Mouse (Mus musculus) right cerebral cortex, postnatal 36 days (tissue): ENCODE measurements around the gene Taz.

ENCODE experiments used
- DNase-seq, 2 experiments: peaks; one replicate each; pipeline ENCODE4 v3.0.0; 2022; ENCODE audit warnings: low spot score in 2 of 2, mixed read lengths in 1 of 2

Gene Taz

DNA sequence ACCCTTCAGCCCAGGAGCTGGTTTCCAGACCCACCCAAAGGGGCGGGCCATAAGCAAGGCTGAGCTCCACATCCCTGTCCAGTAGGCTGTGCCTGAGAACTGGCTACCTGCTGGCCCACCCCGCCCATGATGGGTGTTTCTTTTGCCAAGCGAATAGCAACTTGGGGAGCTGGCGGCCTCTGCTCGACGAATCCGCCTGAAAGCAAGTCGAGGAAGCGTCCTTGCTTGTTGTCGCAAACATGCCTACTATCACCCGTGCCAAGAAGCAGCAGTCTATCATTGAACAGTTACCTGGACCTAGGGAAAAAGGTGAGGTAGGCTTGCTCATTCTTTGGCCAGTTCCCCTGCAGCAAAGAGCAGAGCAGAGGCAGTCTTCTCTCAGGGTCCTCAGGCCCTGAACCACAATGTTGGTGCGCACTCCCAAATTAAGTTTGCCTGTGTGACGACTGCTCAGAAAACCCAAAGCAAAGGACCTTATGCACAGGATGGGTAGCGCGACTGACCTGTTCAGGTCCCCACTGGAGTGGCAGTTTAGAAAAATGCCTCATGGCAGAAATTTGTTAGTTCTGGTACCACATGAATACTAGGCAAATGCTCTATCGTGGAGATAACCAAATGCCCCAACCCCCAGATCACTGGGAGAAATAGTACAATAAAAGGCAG, at the start of gene Taz, which contains the start of gene Dnase1l1:
Gene Taz, plus strand, starts transcription at position 181 of the 663 bp plus-strand sequence.
Gene Dnase1l1, minus strand, starts transcription at position 606 of the 663 bp plus-strand sequence.
- DNase-seq = peak; percentile 25 to 53

DNA sequence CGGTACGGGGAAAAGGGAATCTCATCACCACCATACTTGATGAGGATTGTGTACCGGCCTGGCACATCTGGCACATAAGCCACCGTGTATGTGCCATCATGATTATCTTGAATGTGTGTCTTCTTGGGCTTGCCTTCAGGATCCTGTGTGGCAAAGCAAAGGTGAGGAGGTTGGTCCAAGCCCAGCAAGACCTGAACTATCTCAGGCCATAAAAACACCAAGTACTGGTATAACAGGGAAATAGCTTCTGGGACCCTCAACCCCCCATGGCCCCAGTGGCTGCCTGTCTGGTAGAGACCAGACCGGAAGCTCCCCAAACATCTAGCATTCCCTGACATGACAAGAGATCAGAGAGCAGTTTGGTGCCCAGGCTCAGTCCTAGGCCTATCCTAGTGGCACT, 48.5 kb upstream of the Taz start:
- DNase-seq = no peak

DNA sequence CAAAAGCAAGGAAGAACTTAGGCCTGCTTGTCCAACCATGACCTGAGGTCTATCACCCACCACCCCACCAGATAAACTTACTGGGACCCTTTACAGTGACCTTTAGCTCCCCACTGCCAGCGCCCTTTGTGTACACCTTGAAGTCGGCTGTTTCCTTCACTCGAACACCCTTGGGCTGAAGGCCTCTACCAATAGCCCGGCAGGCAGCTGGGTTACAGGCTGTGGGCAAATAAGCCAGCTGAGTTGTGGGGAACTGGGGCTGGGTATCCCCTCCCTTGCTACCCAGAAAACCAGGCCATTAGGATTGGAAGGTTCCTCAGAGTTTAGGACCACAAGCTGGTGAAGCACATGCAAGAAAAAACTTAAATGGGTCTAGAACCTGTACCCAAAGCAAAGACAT, 41.4 kb upstream of the Taz start:
- DNase-seq = no peak

DNA sequence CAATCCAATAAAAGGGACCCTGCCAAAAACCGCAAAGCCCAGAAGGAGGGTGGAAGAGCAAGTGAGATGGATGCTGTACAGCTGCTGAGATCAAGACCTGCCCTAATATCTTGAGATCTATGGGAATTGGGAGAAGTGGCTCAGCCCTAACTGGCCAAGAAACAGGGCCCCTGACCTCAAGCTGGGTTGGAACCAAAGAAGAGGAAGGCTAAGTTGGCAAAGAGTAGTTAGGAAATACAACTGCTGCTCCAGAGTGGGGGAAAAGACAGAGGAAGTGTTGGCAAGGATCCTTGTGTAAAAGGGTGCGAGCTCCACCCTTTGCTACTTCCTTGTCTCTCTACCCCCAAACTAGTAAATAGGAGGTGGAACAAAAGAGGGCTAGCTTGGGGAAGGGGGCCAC, 38.3 kb upstream of the Taz start:
- DNase-seq = no peak

DNA sequence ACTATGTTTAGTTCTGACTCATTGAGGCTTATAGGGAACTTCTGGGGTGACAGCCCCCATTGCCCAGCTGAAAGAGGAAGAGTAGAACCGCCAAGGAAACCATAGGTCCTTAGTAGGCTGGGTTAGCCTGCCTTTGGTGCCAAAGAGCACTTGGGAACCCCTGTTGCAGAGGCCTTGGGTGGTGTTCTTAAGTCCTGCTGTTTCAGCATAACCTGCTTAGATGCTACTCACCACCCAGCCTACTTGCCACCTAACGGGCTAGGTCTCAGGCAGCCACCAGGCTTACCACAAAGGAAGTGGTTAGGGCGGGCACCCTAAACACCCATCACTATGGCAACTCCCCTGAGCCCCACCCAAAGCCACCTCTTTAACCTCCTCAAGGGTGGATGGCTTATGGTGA, 37.9 kb upstream of the Taz start:
- no peak for DNase-seq

DNA sequence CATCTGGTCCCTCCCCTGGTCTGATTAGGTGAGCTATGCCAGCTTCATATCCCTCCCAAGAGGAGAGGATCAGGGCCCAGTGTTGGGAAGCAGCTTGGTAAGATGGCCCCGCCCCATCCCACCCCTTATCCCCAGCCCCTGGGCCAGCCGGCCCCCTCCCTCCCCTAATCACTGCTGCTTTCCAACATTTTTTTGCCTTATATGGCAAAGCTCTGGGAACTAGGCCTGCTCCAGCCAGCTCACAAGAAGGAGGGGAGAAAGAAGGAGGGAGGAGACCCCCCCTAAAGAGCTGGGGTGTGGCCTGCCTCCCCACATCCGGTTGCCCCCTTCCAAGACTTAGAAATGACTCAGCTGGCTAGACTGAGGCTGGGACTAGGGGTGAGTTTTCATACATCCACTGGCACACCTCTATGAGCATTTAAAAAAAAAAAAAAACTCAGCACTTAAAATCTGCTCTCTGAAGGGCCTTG, 37.1 kb upstream of the Taz start:
- no peak for DNase-seq

DNA sequence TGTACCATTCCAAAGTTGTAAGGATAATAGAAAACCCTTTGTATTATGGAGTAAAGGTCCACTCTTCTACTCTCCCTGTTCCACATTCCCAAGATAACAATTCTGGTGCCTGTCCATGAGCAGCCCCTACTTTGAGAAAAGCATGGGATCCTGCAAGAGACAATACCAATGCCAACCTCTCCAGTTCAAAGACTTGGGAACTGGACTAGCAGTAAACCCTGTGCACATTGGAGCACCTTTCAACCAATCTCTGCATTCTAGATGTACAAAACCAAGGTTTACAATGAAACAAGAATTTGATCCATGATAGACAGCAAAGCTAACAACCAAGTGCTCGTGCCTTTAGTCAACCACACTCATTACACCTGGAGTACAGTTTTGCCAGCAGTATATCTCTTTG, 36.6 kb upstream of the Taz start:
- no peak for DNase-seq

DNA sequence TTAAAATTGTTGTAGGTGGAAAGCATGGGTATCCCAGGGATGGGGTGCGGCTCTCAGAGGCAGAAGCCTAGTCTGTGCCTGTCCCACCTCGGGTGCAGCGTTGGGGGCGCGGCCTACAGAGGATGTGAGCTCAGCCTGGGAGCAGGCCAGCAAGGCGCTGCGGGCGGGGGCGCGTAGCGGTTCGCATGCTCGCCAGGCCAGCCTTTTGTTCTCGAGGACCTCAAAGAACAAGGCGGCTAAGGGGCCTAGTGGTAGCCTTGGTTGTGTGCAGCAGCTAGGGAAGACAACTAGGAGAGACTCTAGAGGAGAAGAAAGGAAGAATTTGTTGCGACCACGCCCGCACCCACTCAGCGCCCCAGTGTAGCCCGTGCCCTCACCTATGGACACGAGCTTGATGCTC, 36.0 kb upstream of the Taz start:
- DNase-seq = peak; percentile 55 to 61

DNA sequence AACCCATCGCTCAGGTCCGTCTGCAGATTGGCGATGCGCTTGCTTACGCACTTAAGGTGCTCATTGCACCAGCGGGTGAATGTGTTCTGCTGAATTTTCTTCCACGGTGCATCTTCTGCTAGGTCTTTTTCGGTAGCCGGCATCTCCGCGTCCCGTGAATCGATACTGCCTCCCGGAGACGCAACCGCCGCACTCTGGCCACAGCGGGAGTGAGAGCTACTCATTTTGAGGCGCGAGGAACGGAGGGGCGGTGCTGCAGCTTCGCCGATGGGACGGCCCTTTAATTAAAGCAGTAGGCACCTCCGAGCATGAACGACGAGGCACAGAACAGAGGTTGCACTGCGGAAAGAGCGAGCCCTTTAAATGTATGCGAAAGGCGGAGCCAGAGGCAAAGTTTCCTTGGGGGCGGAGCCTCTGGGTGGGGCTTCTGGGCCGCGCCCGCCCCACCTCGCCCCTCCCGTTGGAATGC, 35.5 kb upstream of the Taz start:
- peak; percentile 76 to 89 for DNase-seq

DNA sequence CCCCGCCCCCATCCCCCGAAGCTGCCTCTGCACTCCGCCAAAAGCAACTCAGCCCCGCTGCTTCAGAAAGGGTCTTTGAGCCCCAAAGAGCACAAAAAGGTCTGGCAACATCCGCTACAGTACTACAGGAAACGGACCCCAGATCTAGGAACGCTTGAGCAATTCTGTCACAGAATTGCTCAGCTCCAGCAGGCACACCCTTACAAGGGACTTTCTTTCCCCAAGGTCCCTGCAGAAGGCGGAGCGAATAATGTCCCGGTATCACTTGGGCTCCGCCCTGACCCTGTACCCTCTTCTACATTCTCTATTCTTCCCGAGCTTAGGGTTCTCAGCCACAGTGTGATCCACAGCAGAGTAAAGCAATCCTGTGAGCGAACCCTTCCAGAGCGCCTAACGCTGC, 35.0 kb upstream of the Taz start:
- DNase-seq = no peak

DNA sequence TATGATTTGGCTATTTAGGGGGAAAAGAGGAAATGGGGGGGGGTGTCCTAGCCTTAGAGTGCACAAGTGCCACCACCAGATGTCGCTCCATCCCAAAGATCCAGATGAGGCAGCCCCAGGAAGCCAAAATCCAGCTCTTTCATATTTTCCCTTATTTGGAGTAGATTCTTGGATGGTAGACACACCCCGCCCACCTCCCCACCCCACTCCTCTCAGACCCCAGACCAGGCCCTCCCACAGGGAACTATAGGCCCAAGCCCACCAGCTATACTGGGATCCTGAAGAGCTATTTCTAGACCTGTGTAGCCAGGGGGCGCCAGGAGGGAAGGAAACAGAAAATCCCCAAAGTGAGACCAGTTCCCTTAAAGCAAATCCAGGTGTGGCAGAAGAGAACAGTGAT, 33.1 kb upstream of the Taz start:
- no peak for DNase-seq

DNA sequence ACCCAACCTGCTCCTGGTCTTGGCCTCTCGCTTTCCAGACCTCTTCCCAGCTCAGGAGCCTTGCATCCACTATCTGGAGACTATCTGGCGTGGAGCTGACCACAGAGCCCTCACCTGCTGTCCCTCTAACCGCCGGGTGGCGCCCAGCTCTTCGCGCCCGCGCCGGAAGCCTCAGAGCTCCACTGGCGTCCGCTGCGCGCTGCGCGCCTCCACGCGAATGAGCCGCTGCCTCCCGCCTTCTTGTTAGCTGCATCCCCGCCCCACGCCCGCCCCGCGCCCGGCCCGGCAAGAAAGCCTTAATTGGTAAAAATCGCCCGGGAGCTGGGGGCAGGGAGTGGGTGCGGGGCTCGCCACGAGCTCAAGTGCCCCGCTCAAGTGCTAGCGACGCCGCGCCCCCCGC, 32.1 kb upstream of the Taz start, which contains the start of gene Flna:
Gene Flna, minus strand, starts transcription at position 206 of the 400 bp plus-strand sequence.
- peak; percentile 36 to 51 for DNase-seq

DNA sequence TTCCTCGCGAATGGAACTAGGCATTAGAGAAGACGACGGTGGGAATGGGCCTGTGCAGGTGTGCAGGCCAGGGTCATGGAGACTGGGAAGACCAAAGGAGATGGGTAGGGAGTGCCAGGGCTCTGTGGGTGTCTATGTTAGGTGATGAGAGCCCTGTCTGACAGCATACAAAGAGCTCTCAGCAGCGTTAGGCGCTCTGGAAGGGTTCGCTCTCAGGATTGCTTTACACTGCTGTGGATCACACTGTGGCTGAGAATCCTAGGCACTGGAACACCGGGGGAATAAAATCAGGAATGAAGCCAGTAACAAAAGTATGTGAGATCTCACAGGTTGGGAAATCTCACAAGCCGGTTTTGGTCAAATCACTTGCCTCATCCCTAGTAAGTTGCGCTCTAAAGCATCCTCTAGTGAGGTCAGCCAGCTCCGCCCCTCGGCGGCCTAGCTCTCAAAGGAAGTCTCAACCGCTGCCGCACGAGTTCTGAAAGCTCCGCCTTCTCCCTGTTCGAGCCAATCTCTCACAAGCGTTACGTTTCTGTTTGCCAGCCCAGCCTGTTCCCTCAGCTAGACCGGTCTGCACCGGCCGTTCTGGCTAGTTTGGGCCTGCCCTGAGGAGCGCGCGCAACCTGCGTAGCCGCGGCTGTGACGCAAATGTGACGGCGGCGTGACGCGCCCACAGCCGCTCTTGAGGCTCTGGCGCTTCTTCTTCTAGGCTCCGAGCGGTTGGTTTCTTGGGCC, 27.4 kb upstream of the Taz start, which contains the start of gene Emd:
Gene Emd, plus strand, starts transcription at position 535 of the 735 bp plus-strand sequence.
- DNase-seq = peak; percentile 83 to 92

DNA sequence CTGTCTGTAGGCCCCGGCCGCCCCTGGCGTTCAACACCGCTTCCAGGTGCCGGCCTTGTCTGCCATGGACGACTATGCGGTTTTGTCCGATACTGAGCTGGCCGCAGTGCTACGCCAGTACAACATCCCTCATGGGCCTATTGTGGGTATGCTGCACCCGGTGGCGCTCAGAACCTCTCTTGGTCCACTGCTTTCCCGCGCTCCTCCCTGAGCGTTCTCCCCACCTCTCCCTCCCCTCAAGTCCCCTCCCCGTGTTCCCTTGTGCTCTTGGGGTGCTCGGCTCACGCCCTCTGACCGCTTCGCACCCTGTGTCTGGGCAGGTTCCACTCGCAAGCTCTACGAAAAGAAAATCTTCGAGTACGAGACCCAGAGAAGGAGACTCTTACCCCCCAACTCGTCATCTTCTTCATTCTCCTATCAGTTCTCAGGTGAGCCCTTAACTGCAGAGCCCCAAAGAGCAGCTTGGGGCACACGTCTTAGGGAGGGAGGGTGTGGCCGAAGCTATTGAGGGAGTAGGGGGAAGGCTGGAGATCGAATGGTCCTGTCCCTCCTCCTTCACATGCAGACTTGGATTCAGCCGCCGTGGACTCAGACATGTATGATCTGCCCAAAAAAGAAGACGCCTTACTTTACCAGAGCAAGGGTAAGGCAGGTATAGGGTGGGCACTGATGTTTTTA, 26.7 kb upstream of the Taz start:
- DNase-seq = no peak

DNA sequence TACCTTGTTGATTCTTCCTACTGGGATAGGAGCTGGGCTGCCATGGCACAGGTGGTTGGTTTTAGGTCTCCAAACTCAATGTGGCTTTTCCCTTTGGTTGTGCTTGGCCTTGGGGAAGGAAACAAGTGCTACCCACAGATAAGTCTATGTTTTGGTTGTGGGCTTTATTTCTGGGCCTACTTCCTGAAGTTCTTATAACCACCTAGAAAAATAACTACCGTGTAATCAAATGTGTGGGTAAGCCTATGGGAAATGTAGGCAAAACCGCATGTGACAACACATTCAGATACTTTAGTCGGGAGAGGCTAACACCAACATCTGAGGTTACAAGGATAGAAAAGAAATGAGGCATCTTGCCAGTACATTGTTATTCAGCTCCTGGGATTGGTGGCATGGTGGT, 24.0 kb upstream of the Taz start:
- DNase-seq = no peak

DNA sequence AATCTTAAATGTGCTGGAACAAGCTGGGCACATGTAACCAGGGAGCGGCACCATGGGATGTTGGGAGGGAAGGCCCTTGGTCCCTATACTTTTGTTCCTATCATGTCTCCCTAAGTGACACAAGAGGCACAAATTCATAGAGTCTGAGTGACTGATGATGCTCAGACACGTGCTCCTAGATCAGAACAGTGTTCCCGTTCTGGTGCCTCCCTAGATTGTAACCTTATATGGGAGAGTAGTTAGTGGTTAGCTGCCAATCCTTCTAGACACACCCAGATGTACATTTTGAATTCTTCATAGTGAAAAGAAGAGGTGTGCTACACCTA, 12.0 kb upstream of the Taz start:
- DNase-seq = peak in 1 of 2 experiments; percentile 10

DNA sequence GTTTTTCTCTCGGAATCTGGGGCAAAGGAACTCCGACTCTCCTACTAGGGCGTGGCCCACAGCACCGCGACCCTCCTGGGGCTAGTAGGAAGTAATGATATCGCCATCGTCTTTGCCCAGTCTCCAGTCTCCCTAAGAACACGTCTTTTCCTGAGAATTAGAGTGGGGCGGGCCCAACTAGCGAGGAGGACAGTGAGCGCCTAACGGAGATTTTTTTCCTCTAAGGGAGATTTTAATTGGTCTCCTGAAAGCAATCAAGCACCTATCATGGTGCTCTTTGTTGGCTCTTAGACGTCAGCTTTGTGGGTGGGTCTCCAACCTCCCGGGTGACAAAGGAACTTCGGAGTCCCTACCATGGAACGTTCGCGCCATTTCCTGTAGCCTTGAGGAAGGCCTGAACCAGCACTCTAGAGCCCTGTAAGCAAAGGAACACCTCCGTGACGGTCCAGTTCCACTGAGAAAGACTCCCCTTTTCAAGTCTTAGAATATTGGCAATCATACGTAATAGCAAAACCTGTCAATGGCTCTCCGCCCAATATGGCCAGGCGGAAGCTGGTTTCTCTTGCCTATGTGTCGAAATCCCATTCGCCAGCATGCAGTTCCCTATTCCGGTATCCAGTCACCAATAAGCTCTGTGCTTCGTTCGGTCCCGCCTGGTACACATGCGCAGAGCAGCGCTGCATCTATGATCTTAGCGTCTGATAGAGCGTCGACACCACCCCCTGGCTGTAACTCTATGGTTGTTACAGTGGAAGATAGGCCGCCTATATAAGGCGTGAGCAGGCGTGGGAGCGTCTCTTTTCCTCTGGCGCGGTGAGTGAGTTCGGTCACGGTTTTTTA, 11.4 kb upstream of the Taz start, which contains the start of gene Rpl10:
Gene Rpl10, plus strand, starts transcription at position 751 of the 840 bp plus-strand sequence.
- peak; percentile 87 to 93 for DNase-seq

DNA sequence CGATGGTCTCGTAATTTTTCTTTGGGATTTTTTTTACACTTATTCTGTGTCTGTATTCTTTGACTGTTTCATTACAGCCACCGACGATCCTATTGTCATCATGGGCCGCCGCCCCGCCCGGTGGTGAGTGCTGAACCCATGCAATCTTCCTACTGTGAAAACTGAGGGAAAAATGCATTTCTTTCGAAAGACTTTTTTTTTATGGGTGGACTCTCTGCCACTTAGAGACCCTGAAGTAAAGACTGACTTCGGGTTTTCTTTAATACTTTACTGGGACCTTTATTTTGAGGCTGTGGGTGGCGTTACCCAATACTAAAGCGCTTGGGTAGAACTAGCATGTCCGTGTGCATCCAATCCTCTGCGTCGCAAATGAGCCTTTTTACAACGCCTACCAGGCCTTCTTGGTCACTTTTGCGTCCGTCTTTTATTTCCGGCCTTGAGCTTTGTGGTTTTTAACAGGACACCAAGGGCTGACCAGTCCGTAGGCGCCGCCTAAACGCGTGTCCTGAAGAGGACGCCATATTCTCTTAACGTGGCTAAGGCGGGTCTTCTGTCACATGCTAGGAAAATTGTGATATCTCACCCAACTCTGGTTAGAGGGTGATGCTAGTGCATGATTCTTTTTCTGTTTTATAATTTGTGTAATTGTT, 10.7 kb upstream of the Taz start:
- no peak for DNase-seq

DNA sequence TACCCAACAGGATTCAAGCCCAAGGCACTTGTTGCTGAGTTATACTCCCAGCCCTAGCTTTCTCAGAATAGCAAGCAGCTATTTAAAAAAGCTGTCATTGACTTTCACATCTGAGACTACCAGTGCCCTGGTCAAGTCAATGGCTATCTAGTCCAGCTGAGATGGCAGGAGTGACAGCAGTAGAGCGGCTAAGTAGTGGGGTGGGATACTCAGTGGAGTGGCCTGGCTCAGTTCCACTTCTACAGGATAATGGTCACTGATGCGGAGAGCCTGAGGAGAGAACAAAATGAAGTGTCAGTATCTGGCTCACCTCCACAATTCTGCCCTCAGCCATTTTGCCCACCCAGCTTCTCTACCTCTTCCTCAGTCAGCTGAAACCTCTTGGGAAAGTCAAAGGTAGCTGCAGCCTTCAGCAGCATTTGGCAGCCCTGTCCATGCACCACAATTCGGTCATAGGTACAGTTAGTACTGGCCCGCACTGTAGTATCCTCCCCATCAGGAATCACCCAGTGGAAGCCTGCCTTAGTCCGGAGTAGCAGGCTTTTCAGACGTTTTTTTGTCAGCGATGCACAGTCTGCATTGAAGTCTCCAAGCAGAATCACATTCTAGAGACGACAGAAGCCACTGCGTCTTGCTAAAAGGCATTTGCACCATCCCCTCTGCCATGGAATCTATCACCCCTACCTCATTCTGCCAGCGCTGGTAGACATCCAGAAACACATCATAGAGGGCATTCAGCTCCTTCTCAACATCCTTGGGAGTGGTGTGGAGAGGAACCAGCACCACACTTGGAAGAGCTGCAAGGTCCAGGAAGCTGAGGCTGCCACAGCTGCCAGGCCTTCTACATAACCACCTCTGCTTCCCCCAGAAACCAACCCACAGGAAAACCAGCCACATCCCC, 8.0 kb upstream of the Taz start:
- DNase-seq = no peak

DNA sequence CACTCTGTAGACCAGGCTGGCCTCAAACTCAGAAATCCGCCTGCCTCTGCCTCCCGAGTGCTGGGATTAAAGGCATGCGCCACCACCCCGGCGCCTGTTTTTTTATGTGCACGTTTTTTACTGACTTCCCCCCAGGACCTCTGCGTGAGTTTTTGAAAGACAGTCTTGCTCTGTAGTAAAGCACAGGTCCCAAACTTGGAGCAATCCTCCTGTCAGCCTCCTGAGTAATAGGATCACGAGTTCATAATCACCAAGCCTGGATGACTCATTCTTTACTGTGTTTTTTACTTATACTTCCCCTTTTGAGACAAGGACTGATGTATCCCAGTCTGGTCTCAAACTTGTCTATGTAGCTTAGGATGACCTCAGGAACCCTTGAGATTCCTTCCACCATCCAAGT, 3.8 kb upstream of the Taz start:
- no peak for DNase-seq
